Mouse (Mus musculus) T-helper 1 cell (primary cell): ENCODE data around the gene Cln6.
"Not testable (repeated sequence)": the region's sequence is repeated elsewhere in the genome, so short reads cannot be mapped to it uniquely, and the experiment has no call there.

Source experiments
- in situ Hi-C: fragments of 300-600 bp; cut with MboI, MseI; formaldehyde crosslinking; loops from one replicate; pipeline ENCODE4 v1.15.1; 2025; ENCODE audit warnings: high pct_unique_total_duplicates

The Cln6 gene

GRCm38 (mm10) chr9:62838506-62839171, at the start of gene Cln6:
Gene Cln6 (plus strand): TSS chr9:62838785.
- in situ Hi-C loops: no loop called here

GRCm38 (mm10) chr9:62789856-62790255, 48.7 kb upstream of the Cln6 start:
- in situ Hi-C loops: no loop called here

- in situ Hi-C loops: not testable (repeated sequence)
These were observed 39.4 kb upstream of the Cln6 start for GRCm38 (mm10) chr9:62799218-62799617.

DNA sequence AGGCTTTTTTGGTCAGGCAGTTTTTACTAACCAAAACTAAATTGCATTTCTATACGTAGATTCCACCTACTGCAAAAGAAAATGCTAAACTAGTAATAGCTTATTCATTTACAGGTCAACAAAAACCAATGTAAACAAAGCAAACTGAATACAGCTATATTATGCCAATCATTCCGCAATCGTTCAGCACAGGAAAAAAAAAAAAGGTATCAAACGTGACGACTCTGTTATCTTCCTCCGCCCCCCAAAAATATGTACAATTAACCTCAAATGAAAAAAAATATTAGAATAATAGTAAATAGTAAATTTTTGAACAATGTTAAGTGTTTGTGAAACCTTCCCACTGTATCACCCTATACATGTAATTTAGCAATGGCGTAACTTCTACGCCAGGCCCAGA, 28.5 kb upstream of the Cln6 start:
- in situ Hi-C loops: loop anchor here (10.0 kb wide), 1 partner anchor 465 kb away; the partner anchor contains the start of gene Anp32a

- in situ Hi-C loops: loop anchor here (10.0 kb wide), 1 partner anchor 466 kb away; the partner anchor contains the start of gene Anp32a
These were observed 27.8 kb upstream of the Cln6 start for GRCm38 (mm10) chr9:62810543-62811515.

- in situ Hi-C loops: loop anchor here (10.0 kb wide), 1 partner anchor 467 kb away; the partner anchor contains the start of gene Anp32a
These were observed 27.0 kb upstream of the Cln6 start, which contains the start of gene Fem1b for GRCm38 (mm10) chr9:62811516-62812121. Gene Fem1b (minus strand): TSS chr9:62811934.

- in situ Hi-C loops: loop anchor here (10.0 kb wide), 1 partner anchor 468 kb away; the partner anchor contains the start of gene Anp32a
These were observed 26.2 kb upstream of the Cln6 start for GRCm38 (mm10) chr9:62812216-62813049.

- in situ Hi-C loops: loop anchor here (10.0 kb wide), 1 partner anchor 470 kb away; the partner anchor contains the start of gene Anp32a
These were observed 23.8 kb upstream of the Cln6 start for GRCm38 (mm10) chr9:62814751-62815150.

GRCm38 (mm10) chr9:62816323-62817098, 22.1 kb upstream of the Cln6 start:
- in situ Hi-C loops: loop anchor here (10.0 kb wide), 1 partner anchor 472 kb away; the partner anchor contains the start of gene Anp32a

DNA sequence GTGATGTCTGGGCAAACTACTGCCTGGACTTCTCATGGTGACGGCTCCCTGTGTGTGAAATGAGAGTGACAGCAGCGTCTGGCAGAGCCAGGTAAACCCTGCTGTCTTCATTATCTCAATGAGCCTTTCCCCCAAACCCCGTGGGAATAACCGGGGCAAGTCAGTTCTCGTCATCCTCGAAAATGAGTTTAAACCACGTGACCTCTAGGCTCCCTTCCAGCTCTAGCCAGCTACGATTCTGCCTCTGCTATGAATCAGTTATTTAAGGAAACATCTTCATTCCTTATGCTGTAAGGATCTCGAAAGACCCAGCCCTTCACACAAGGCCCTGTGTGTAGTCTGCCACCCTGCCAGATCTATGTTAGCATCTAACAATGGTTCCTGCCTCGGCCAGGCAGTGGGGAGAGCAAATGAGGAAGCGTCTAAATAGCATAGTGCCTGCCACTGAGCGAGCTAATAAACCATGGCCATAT, 21.4 kb upstream of the Cln6 start:
- in situ Hi-C loops: loop anchor here (10.0 kb wide), 1 partner anchor 472 kb away; the partner anchor contains the start of gene Anp32a

- in situ Hi-C loops: loop anchor here (10.0 kb wide), 1 partner anchor 473 kb away; the partner anchor contains the start of gene Anp32a
These were observed 20.6 kb upstream of the Cln6 start for GRCm38 (mm10) chr9:62817828-62818614.

GRCm38 (mm10) chr9:62819494-62819893, 19.1 kb upstream of the Cln6 start:
- in situ Hi-C loops: loop anchor here (10.0 kb wide), 1 partner anchor 475 kb away; the partner anchor contains the start of gene Anp32a

DNA sequence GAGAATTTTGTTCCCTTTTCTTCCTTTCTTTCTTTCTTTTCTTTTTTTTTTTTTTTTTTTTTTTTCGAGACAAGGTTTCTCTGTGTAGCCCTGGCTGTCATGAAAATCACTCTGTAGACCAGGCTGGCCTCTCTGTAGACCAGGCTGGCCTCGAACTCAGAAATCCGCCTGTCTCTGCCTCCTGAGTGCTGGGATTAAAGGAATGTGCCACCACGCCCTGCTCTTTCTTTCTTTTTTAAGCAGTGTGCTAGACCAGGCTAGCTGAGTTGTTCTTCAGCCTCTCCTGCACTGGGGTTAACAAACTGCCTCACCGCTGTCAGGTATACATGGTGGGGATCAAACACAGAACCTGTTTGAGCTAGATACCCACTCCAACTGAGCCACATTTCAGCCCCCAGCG, 18.7 kb upstream of the Cln6 start:
- in situ Hi-C loops: loop anchor here (10.0 kb wide), 1 partner anchor 475 kb away; the partner anchor contains the start of gene Anp32a

- in situ Hi-C loops: no loop called here
These were observed 17.8 kb upstream of the Cln6 start for GRCm38 (mm10) chr9:62820829-62821228.

GRCm38 (mm10) chr9:62821811-62822210, 16.8 kb upstream of the Cln6 start:
- in situ Hi-C loops: no loop called here

- in situ Hi-C loops: no loop called here
These were observed 12.7 kb upstream of the Cln6 start for GRCm38 (mm10) chr9:62825791-62826393.

GRCm38 (mm10) chr9:62826456-62826855, 12.1 kb upstream of the Cln6 start:
- in situ Hi-C loops: no loop called here
